In the genomic region with DNA sequence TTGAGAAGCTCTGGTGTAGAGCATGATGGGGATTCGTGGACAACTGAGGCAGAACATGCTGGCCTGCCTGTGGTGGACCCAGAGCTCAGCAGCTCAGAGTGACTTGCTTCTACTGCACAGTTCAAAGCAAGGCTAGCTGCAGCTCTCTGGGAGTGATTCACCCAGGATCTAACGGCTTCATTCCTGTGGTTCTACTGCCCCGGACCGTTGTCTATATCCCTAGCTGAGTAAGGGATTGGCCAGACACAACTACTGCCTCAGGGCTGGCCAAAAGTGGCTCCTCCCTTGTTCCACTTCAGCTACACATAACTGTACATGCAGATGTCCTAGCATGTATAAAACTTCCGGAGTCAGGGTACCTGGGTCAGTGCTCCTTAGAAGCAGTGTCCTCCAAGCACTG, we compare ENCODE assay signal across 34 mouse cellular contexts.
"Had no signal": no experiment of that assay in that cellular context is flagged by ENCODE, and none has a peak within 500 bp of the region (broad histone marks: within the 10 kb centered on the region; RNA-seq: fewer than 3 reads in every experiment).

No protein-coding gene starts in this region.

- H3K4me3 ChIP-seq: heart, embryonic 12.5 days; heart, embryonic 13.5 days; heart, embryonic 15.5 days; hindbrain, embryonic 10.5 days; hindbrain, embryonic 12.5 days; hindbrain, embryonic 13.5 days; hindbrain, embryonic 15.5 days; kidney, embryonic 15.5 days; layer of hippocampus, adult 2 months; left cerebral cortex, adult 2 months had no signal

- H3K9me3 ChIP-seq: heart, embryonic 12.5 days; heart, embryonic 13.5 days; heart, embryonic 15.5 days; hindbrain, embryonic 10.5 days; hindbrain, embryonic 12.5 days; hindbrain, embryonic 13.5 days; hindbrain, embryonic 15.5 days; kidney, embryonic 15.5 days had no signal

- H3K36me3 ChIP-seq: heart, embryonic 12.5 days; heart, embryonic 13.5 days; heart, embryonic 15.5 days; hindbrain, embryonic 10.5 days; hindbrain, embryonic 12.5 days; hindbrain, embryonic 13.5 days; hindbrain, embryonic 15.5 days; kidney, embryonic 15.5 days had no signal

- H3K4me1 ChIP-seq: heart, embryonic 12.5 days; heart, embryonic 13.5 days; heart, embryonic 15.5 days; hindbrain, embryonic 13.5 days; hindbrain, embryonic 15.5 days; kidney, embryonic 15.5 days had no signal

- ATAC-seq: hindbrain, embryonic 16.5 days; hindbrain, postnatal 0 days; inflammation-experienced regulatory T-cells, adult 6 months; intestine, embryonic 16.5 days; intestine, postnatal 0 days had no signal

- H3K27me3 ChIP-seq: heart, embryonic 12.5 days; hindbrain, embryonic 12.5 days; hindbrain, embryonic 13.5 days; hindbrain, embryonic 15.5 days; kidney, embryonic 15.5 days had no signal

- H3K27ac ChIP-seq: heart, embryonic 13.5 days; heart, embryonic 15.5 days; hindbrain, embryonic 10.5 days; hindbrain, embryonic 12.5 days; hindbrain, embryonic 13.5 days; hindbrain, embryonic 14.5 days; hindbrain, embryonic 15.5 days; hindbrain, postnatal 0 days; kidney, embryonic 15.5 days; kidney, postnatal 0 days; layer of hippocampus, adult 2 months; left cerebral cortex, adult 2 months had no signal

- H3K4me2 ChIP-seq: heart, embryonic 11.5 days; heart, embryonic 12.5 days; heart, embryonic 13.5 days; heart, embryonic 15.5 days; hindbrain, embryonic 12.5 days; hindbrain, embryonic 13.5 days; hindbrain, embryonic 14.5 days; hindbrain, embryonic 15.5 days; kidney, embryonic 15.5 days had no signal

- H3K9ac ChIP-seq: heart, embryonic 12.5 days; heart, embryonic 13.5 days; heart, embryonic 15.5 days; hindbrain, embryonic 12.5 days; hindbrain, embryonic 13.5 days; hindbrain, embryonic 14.5 days; hindbrain, embryonic 15.5 days; kidney, embryonic 15.5 days had no signal

- DNase-seq: heart, postnatal 10 days; heart, postnatal 14 days; heart, postnatal 36 days; heart, postnatal 4 days; kidney, adult 11 months; kidney, adult 18-20 months; kidney, adult 2 months; kidney, adult 8-10 months; kidney, adult 9 months; kidney, postnatal 10 days; kidney, postnatal 14 days; kidney, postnatal 25 days; kidney, postnatal 36 days; kidney, postnatal 4 days; layer of hippocampus, adult 9-11 months; layer of hippocampus, postnatal 36 days had no signal
